Mouse (Mus musculus): ENCODE measurements around the gene Tpst1. TPM values are rescaled to one million over a fixed set of nuclear protein-coding genes. Genes with fewer than 3 reads are reported as not detected.

The Tpst1 gene
- polyA plus RNA-seq, 1 experiment = 9.4 TPM

- Histone ChIP-seq H3K27me3 (ENCODE audit: control insufficient read depth, insufficient read depth, insufficient read length) (no peaks in the 10 kb centered on the region), H3K4me2 (ENCODE audit: low read depth) (no peak overlapping the region), H3K36me3 (ENCODE audit: control insufficient read depth, insufficient read depth) (peaks cover 8% of the 10 kb centered on the region), H3K79me2 (ENCODE audit: control insufficient read depth, insufficient read depth) (peaks cover 81% of the 10 kb centered on the region), H3ac (ENCODE audit: control insufficient read depth, insufficient read length) (no peak overlapping the region), H3K4me3 (no peak overlapping the region)
- no peak for TF ChIP-seq TCF12 (IDR thresholded peaks at IDR 0.05; ENCODE audit: insufficient read depth, poor library complexity, severe bottlenecking)
- TF ChIP-seq POLR2A (IDR thresholded peaks at IDR 0.05; ENCODE audit: insufficient read length, low read depth) = no peak
- no peak for TF ChIP-seq TCF3 (IDR thresholded peaks at IDR 0.05; ENCODE audit: insufficient read length, low read depth)
- TF ChIP-seq CEBPB (IDR thresholded peaks at IDR 0.05; ENCODE audit: insufficient read depth, poor library complexity, severe bottlenecking) = no peak
- no peak for TF ChIP-seq REST (IDR thresholded peaks at IDR 0.05; ENCODE audit: insufficient read depth, insufficient read length)
- TF ChIP-seq MYOG (IDR thresholded peaks at IDR 0.05; ENCODE audit: control insufficient read depth in 1 of 3, insufficient read depth in 1 of 3, insufficient read length in 2 of 3, low read depth in 2 of 3) = no peak
- TF ChIP-seq SRF (IDR thresholded peaks at IDR 0.05; ENCODE audit: control insufficient read depth, insufficient read length, low read depth) = no peak
- TF ChIP-seq E2F4 (IDR thresholded peaks at IDR 0.05; ENCODE audit: insufficient read depth) = no peak
- no peak for TF ChIP-seq MYOD1 (IDR thresholded peaks at IDR 0.05; ENCODE audit: control insufficient read depth in 1 of 3, insufficient read length in 2 of 3, low read depth in 2 of 3)
- no peak for TF ChIP-seq USF1 (IDR thresholded peaks at IDR 0.05; ENCODE audit: low read depth)
- TF ChIP-seq MAX (IDR thresholded peaks at IDR 0.05; ENCODE audit: low read depth) = no peak
- TF ChIP-seq POLR2AphosphoS2 (IDR thresholded peaks at IDR 0.05; ENCODE audit: insufficient read length, low read depth) = no peak
Observed at GRCm38 (mm10) chr5:130184193-130184856, 111.2 kb downstream of the Tpst1 start.

- peak overlapping the region; percentile 19 for H3K4me2 ChIP-seq (ENCODE audit: low read depth)
- TF ChIP-seq MAX (IDR thresholded peaks at IDR 0.05; ENCODE audit: low read depth) (no peak), SRF (IDR thresholded peaks at IDR 0.05; ENCODE audit: control insufficient read depth, insufficient read length, low read depth) (no peak), MYOD1 (IDR thresholded peaks at IDR 0.05; ENCODE audit: control insufficient read depth in 1 of 3, insufficient read length in 2 of 3, low read depth in 2 of 3) (no peak), TCF12 (IDR thresholded peaks at IDR 0.05; ENCODE audit: insufficient read depth, poor library complexity, severe bottlenecking) (no peak), REST (IDR thresholded peaks at IDR 0.05; ENCODE audit: insufficient read depth, insufficient read length) (no peak), USF1 (IDR thresholded peaks at IDR 0.05; ENCODE audit: low read depth) (no peak), TCF3 (IDR thresholded peaks at IDR 0.05; ENCODE audit: insufficient read length, low read depth) (no peak), POLR2AphosphoS2 (IDR thresholded peaks at IDR 0.05; ENCODE audit: insufficient read length, low read depth) (no peak), E2F4 (IDR thresholded peaks at IDR 0.05; ENCODE audit: insufficient read depth) (no peak), MYOG (IDR thresholded peaks at IDR 0.05; ENCODE audit: control insufficient read depth in 1 of 3, insufficient read depth in 1 of 3, insufficient read length in 2 of 3, low read depth in 2 of 3) (no peak), CEBPB (IDR thresholded peaks at IDR 0.05; ENCODE audit: insufficient read depth, poor library complexity, severe bottlenecking) (no peak), POLR2A (IDR thresholded peaks at IDR 0.05; ENCODE audit: insufficient read length, low read depth) (no peak)
- H3K4me3 ChIP-seq = no peak overlapping the region
- H3K36me3 ChIP-seq (ENCODE audit: control insufficient read depth, insufficient read depth) = peaks cover 18% of the 10 kb centered on the region
- no peaks in the 10 kb centered on the region for H3K27me3 ChIP-seq (ENCODE audit: control insufficient read depth, insufficient read depth, insufficient read length)
- no peak overlapping the region for H3ac ChIP-seq (ENCODE audit: control insufficient read depth, insufficient read length)
- peaks cover 71% of the 10 kb centered on the region for H3K79me2 ChIP-seq (ENCODE audit: control insufficient read depth, insufficient read depth)
Observed at GRCm38 (mm10) chr5:130185312-130185711, 112.2 kb downstream of the Tpst1 start.

Other genes with a start within 250 kb of the Tpst1 start
- gene Sumf2, start 226.3 kb upstream of the Tpst1 start, polyA plus RNA-seq (2012; fragmentation: generic; extraction: Trizol) = 33.8 TPM
- 747 TPM for gene Chchd2, start 185.9 kb upstream of the Tpst1 start, polyA plus RNA-seq (2012; fragmentation: generic; extraction: Trizol)
- 1.7 TPM for gene Zbed5, start 177.6 kb upstream of the Tpst1 start, polyA plus RNA-seq (2012; fragmentation: generic; extraction: Trizol)
- 0.32 TPM for gene Phkg1, start 174.8 kb upstream of the Tpst1 start, polyA plus RNA-seq (2012; fragmentation: generic; extraction: Trizol)
- gene Nupr1l, start 164.8 kb upstream of the Tpst1 start, polyA plus RNA-seq (2012; fragmentation: generic; extraction: Trizol) = 1.1 TPM
- 13.2 TPM for gene Vkorc1l1, start 131.4 kb upstream of the Tpst1 start, polyA plus RNA-seq (2012; fragmentation: generic; extraction: Trizol)
- gene Gusb, start 70.3 kb upstream of the Tpst1 start, polyA plus RNA-seq (2012; fragmentation: generic; extraction: Trizol) = 35.0 TPM
- gene Asl, start 44.1 kb upstream of the Tpst1 start, polyA plus RNA-seq (2012; fragmentation: generic; extraction: Trizol) = 45.8 TPM
- gene Crcp, start 44.0 kb upstream of the Tpst1 start, polyA plus RNA-seq (2012; fragmentation: generic; extraction: Trizol) = 30.8 TPM
- gene Kctd7, start 71.5 kb downstream of the Tpst1 start, polyA plus RNA-seq (2012; fragmentation: generic; extraction: Trizol) = 4.5 TPM
- 18.8 TPM for gene Rabgef1, start 98.5 kb downstream of the Tpst1 start, polyA plus RNA-seq (2012; fragmentation: generic; extraction: Trizol)
- gene Tmem248, start 143.8 kb downstream of the Tpst1 start, polyA plus RNA-seq (2012; fragmentation: generic; extraction: Trizol) = 25.3 TPM
- gene Sbds, start 182.2 kb downstream of the Tpst1 start, polyA plus RNA-seq (2012; fragmentation: generic; extraction: Trizol) = 47.2 TPM
- 23.6 TPM for gene Tyw1, start 182.3 kb downstream of the Tpst1 start, polyA plus RNA-seq (2012; fragmentation: generic; extraction: Trizol)